Mouse (Mus musculus) kidney, adult 11 months (tissue): ENCODE measurements around the gene Skil.

Experiments
- DNase-seq: peaks from one replicate; pipeline ENCODE4 v3.0.0; 2022

Gene Skil

DNA sequence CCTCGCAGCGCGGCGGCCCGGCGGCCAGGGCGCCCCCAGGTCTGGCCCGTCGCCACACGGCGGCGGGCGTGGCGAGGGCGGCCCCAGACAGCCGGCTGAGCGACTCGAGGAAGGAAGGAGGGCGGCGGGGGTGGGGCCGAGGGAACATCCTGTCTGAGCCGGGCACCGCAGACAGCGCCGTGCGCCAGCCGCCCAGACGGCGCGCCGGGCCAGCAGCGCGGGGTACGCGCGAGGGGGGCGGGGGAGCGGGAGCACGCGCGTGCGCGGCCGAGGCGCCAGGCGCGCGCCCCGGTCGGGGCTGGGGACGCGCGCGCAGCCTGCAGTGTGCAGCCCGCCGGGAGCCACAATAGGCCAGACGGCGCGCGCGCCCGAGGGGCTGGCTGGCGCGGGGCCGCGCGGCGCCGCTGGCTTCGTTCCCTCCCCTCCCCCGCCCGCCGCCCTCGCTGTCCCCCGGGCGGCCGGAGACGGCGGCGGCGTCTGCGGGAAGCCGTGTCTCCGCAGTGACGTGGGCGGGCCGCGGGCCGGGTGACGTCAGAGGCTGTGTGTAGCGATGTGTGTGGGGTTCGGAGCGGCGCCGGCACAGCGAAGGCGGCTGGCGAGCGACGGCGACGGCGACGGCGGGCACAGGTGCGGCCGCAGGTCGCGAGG is at the start of gene Skil:
Gene Skil (plus strand): TSS at position 528 of the 648 bp plus-strand sequence.
- peak; percentile 98 for DNase-seq

DNA sequence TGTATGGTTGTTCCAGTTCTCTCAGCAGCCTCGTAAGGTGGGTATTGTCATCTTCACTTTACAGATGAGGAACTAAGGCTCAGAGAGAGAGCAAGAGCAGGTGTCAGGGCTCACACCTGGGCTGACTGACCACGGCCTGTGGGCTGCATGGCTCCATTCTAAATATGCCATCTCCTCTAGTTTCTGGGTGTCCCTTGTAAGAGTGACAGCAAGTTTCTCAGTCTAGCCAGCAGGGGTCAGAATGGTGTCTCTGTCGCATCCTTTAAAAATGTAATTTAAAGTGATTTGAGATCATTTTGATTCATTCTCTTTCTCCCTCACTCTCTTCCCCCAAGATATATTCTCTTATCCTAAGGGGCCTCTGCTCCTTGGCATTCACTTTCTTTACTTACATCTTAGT is 47.6 kb upstream of the Skil start:
- no peak for DNase-seq

DNA sequence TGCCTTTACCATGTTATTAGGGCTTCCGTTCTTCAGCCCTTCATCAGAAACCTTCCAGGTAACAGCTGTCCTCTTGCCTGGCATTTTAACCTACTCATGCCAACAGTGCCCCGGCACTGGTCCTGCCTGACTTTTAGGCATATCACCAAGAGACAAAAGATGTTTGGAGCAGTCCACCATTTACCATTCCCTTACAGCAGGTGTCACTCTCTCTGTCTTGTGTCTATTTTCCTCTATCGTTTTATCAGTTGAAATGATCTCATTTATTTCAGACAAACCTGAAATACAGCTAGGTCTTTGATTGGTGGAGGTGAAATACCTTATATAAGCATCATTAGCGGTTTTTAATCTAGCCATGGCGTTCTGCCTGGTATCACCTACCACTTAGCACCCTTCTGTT is 45.8 kb upstream of the Skil start:
- no peak for DNase-seq

GRCm38 (mm10) chr3:31050375-31050774 is 44.5 kb upstream of the Skil start:
- no peak for DNase-seq

- no peak for DNase-seq
Observed at GRCm38 (mm10) chr3:31051730-31052129, 43.1 kb upstream of the Skil start.

DNA sequence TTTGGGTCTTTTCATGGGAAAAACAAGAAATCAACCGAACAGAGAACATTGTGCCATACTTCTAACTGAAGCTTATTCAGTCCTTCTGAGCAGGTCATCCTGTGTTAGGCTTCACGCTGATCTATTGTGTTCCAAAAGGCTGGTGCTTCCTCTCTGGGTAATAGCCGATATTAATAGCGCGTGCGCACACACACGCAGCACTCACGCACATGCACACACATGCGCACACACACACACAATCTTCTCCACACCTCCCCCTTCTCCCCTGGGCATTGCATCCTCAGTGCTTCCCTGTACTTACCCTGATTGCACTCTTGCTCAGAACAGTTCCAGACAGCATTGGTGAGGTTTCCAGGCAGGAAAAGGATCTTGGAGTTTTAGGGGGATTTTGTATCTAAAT is 41.7 kb upstream of the Skil start:
- no peak for DNase-seq

GRCm38 (mm10) chr3:31054888-31055287 is 40.0 kb upstream of the Skil start:
- DNase-seq = no peak

DNA sequence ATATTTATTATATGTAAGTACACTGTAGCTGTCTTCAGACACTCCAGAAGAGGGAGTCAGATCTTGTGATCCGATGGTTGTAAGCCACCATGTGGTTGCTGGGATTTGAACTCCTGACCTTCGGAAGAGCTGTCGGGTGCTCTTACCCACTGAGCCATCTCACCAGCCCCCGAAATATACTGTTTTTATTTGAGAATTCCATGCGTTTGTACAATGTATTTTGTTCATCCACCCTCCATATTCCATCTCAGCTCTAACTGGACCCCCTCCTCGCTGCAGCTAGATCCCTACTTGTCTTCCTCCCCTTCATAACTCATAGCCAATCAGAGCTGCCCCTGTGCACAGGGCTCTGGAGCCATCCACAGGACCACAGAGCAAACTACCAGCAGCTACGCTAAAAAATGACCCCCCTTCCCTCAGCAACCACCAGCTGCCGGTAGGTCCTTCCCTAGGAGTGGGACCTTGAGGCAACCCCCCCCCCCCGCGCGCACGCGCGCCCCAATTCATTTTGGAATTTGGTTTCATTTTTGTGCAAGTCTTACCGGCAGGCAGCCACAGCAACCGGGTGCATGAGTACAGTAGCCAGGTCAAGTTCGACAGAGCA is 38.7 kb upstream of the Skil start:
- DNase-seq = peak; percentile 49

DNA sequence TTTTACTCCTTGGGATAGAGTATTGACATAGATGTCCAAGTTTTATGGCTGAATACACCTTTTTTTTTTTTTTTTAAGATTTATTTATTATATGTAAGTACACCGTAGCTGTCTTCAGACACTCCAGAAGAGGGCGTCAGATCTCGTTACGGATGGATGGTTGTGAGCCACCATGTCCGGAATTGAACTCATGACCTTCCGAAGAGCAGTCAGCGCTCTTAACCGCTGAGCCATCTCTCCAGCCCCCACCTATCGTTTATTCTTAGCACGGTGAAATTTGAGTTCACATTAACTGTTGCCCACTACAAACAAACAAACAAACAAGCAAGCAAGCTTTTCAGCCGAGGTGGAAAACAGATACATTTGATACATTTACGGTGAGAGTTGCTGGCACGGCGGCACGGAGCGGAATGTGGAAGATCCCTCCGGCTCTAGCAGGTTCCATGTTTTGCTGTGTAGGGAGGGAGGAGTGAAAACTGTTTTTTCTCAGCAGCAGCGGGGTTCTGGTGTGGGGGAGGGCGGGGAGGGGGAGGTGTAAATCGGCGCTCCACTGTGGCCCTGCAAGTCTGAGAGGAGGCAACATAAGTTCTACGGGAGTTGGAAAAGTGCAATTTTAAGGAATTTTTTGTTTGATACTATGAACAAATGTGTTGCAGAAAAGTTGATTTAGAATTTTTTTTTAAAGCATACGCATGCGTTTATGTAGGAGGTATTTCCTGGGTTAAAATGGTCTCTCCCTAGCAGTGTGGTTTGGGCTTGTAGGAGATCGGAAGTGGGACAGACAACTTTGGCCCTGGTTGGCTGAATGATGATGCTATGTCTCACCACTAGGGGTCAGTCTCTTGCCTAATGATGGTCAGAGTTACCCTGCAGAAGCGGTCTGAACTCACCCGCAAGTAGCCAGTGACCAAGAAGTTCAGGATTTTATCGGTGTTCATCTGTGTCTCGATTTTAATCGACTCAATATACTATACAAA is 37.9 kb upstream of the Skil start:
- peak; percentile 89 for DNase-seq

GRCm38 (mm10) chr3:31060745-31061102 is 34.1 kb upstream of the Skil start:
- no peak for DNase-seq

DNA sequence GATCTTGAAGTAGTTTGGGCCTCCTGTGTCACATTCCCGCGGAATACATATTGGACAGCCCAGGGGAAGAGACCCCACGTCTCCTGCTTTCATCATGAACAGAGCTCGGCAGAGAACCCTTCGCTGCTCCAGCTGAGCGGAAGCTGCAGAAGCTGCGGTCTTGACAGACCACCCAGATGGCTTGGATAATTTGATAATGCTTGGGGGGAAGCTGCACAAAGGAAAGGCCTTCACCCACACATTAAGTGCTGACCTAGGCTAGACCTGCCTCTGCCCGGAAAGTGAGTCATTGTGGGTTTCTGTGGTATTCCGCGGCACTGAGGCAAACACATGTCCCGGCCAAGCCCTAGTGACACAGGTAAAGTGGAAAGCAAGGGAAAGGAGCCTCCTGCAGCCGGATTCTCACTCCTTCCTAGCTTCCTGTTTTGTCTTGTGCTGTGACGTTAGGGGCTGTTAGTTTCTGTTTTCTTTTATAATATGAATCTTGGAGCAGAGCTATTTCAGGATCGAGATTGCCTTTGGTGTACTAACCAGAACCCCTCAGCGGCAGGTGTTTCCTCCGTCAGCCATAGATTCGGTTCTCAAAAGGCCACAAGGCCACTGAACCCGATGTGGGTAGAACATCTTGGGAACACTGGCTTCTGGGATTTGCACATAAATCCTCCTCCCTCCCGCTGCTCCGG is 33.6 kb upstream of the Skil start:
- no peak for DNase-seq

GRCm38 (mm10) chr3:31061786-31062120 is 33.1 kb upstream of the Skil start:
- DNase-seq = no peak

GRCm38 (mm10) chr3:31062325-31062724 is 32.5 kb upstream of the Skil start:
- DNase-seq = no peak

GRCm38 (mm10) chr3:31068482-31068881 is 26.4 kb upstream of the Skil start:
- DNase-seq = no peak

- DNase-seq = no peak
Observed at GRCm38 (mm10) chr3:31071804-31072203, 23.1 kb upstream of the Skil start.

DNA sequence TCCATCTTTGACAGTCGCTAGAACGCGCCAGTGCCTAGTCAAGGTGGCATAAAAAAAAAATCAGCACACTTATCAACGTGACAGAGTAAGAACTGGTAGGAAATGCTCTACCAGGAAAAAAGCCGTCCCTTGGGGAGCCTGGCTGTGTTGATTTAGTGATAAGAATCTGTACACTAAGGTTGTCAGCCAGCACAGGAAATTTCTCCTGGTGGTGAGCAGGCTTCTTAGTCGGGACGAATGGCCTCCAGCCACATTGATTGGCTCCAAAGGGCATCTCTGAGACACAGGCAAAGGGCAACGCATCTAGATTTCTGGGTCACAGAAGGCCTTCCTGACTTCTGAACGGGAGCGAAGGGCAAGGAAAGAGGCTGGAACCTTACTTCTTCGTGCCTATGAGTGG is 19.1 kb upstream of the Skil start:
- peak; percentile 61 for DNase-seq

DNA sequence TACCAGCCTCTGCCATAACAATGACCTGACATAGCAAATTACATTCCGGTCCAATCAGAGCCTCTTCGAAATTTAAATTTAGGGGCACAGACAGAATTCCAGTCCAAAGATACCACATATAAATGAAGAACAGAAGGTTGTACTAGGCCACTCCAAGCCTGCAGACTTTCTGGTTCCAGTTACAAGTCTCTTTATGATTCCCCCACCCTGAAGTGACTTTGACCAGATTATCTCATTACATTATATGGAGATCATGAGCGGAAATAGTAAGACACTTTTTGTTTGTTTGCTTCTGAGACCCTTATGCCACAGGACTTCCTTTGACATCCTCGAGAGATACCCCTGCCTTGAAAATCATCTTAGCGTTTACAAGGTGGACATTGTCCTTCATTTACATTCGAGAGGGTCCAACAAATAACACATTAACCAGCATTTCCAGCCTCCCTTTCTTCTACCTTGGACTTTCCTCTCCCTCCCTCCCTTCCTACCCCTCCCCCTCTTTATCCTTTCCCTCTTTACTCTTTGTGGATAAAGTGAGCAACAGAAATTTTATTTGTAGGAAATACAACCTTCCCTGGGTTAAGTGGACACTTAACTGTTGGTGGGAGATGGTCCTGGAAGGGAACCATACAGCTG is 17.7 kb upstream of the Skil start:
- DNase-seq = no peak

- no peak for DNase-seq
Observed at GRCm38 (mm10) chr3:31079450-31079849, 15.4 kb upstream of the Skil start.

- peak; percentile 50 for DNase-seq
Observed at GRCm38 (mm10) chr3:31080791-31081502, 13.9 kb upstream of the Skil start.

GRCm38 (mm10) chr3:31082838-31083506 is 11.9 kb upstream of the Skil start:
- no peak for DNase-seq

DNA sequence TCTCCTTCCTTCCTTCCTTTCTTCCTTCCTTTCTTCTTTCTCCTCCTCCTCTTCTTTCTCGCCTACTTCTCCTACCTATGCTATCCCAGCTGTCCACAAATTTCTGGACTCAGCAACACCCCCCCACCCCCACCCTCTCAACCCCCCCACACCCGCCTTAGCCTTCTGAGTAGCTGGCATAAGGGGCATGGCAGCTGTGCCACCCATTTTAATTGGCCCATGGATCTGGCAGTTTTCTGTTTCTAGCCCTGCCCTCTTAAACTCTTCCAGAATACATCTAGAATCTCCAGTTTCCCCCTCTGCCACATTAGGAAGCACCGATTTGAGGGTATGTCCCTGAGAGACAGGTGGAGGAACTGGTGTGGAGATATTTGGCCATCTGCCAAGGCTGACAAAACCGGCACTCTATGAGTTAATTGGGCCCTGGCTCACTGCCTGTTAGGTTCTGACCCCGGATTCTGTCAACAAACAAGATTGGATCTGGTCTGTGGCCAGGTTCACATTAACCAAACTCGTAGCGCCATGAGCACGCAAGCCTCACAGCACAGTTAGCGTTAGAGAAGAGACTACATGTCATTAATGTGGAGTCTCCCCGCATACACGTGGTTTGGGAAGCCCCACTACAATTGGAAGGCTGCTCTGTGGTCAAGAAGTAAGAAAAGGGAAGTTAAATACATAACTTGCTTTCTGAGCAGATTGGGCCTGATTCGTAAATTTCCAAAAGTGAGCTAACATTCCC is 11.2 kb upstream of the Skil start:
- peak; percentile 72 for DNase-seq
